Mouse (Mus musculus) layer of hippocampus, postnatal 14 days (tissue): Measurements from ENCODE around the gene Padi3. TPM values are rescaled to one million over a fixed set of nuclear protein-coding genes. Genes with fewer than 3 reads are reported as not detected.

ENCODE experiments used
- DNase-seq, 2 experiments: peaks; one replicate each; pipeline ENCODE4 v3.0.0; 2021 to 2022; ENCODE audit warnings: low spot score in 2 of 2, mixed read lengths in 1 of 2
- long read RNA-seq, 2 experiments: library from polyadenylated mRNA; stranded (forward); transcript quantifications; one replicate each; pipeline ENCODE4 v2.0.0; 2021
- total RNA-seq, 2 experiments: library from RNA; stranded (reverse); gene quantifications; 2 replicates each; pipeline ENCODE4 v1.2.3; 2021

The Padi3 gene
- not detected for total RNA-seq
- long read RNA-seq, experiment 1 = 0 reads
- long read RNA-seq, experiment 2 = 0 reads

DNA sequence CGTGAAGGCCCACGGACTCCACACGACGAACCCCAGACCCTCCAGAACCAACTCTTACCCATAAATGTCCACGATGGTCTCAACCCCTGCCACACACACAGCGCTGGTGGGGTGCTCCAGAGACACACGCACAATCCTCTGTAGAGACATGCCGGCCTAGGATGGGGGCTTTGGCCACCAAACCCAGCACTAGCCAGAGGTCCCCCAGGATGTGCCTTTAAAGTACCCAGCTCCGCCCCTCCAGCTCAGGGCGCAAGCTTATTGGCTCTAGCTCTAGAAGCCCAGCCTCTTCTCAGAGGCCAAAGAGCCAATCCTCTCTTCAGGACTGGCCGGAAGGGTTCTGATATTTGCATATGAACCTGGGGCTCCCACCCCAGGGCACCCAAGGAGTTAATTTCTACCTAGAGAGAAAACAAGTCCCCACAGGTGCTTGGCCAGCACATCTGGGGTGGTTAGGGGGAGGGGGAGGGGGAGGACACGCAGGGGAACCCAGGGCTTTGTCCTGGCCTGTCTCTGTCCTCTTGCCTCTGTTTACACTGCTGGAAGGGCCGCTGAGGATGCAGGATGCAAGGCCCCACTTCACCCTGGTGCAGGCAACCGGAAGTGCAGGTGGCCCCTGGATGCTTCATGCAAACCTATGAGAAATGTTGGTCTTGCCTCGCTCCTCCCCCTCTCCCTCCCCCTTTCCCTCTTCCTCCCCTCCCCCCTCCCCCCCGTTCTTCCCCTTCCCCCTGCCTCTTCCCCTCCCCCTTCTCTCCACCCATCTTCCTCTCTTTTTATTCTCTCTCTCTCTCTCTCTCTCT is at the start of gene Padi3:
Gene Padi3, minus strand, starts transcription at position 191 of the 803 bp plus-strand sequence.
- no peak for DNase-seq

DNA sequence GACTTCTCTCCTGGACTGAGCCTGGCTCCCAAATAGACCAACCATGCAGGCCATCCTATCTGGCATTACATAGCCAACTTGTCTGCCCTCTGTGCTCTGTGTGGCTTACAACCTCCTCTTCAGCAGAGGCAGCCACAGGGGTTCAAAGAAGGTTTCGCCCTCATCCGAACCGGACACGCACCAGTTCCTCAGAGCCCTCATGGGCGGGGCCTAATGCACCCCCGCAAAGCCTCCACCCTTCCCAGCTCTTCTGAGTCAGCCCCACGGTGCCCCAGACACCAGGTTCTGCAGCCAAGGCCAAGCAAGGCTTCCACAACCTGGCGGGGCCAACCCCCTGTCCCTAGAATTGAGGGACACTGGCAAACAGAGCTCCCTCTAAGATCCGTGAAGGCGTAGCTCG is 48.8 kb upstream of the Padi3 start:
- no peak for DNase-seq

DNA sequence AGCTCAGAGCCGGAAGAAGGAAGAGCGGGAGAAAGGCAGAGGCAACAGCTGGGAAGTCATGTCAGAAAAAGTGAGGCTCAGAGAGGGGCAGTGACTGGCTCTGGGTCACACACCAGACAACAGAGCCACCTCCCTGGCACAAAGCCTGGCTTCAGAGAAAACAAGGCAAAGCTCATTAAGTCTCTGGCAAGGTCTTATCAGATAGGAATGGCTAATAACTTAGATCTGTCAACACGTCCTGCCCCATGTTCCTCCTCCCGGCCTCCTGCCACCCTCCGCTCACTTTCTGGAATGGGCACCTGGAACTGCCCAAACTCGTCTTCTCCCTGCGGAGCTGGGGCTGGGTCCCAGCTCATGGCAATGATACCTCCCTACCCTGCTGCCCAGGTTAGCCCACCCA is 47.4 kb upstream of the Padi3 start:
- no peak for DNase-seq

DNA sequence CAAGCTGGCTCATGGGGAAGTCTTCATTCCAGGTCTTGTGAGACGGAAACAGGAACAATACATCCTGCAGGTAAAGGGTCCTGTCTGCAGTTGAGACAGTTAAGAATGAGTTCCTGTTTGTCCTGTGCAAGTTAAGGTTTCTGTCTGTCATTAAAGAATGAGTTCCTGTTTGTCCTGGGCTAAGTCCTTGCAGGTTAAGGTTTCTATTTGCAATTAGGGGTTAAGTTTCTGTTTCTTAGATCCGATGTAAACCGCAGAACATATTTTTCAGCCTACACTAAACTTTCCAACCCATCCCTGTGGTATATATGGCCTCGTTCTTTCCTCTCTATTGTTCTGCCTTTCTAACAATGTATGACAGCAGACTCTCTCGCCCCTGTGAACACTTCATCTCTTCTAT is 46.6 kb upstream of the Padi3 start:
- no peak for DNase-seq

DNA sequence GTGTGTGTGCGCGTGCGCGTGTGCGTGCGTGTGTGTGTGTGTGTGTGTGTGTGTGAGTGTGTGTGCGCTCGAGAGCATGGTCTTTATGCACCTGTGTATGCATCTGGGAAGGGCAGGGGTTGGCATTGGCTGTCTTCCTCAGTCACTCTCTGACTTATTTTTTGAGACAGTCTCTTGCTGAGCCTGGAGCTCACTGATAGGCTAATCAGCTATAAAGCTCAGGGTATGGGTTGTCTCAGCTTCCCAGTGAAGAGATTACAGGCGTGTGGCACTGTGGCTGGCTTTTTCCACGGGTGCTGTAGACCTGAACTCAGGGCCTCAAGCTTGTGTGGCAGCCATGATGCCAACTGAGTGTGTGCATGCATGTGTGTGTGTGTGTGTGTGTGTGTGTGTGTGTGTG is 44.7 kb upstream of the Padi3 start:
- no peak for DNase-seq

DNA sequence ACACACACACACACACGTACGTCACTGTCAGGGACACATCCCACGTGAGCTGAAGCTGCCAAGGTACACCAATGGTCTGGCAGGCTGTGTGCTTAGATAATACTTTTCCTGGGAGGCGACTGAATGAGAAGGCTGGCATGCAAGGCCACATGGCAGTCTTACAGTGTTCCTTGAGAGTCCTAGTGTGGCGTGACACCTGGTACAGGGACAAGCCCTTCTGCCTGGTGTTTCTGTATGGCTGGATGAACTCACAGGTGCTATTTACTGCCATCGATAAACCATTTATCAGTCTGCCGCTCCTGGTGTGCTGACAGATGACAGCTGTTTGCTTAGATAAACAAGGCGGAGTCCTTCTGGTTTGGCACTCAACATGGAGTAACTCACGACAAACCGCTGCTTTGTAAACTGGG is 44.0 kb upstream of the Padi3 start:
- peak; percentile 9 to 12 for DNase-seq

DNA sequence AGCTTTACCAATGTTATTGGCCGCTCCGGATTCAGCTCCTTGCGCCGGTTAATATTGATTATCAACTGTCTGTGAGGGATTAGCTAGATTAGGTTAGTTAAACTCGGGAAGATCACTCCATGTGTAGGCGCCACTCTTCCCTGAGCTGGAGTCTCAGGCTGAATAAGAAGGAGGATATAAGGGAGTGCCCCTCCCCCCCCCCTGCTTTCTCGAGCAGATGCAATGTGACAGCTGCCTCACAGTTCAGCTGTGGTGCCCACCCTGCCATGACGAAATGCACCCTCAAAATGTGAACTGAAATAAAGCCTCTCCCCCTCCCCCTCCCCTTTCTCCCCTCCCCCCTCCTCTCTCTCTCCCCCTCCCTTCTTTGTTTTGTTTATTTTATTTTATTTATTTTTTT is 43.2 kb upstream of the Padi3 start:
- no peak for DNase-seq

DNA sequence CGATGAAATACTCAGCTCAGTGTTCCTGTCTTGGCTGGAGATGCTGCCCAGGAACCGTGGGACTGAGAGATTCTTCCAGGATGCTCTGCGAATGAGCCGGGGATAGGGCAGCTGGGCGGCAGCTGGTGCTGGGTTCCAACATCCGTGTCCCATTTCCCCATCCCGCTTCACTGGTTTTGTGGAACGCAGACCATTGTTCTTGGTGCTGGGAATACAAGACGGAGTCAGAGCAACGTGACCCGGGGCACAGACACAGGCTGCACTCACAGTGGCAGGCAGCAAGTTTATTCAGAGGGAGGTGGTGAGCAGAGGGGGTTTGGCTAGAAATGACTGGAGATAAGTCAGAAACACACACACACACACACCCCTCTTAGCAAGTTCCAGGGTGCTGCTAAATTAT is 38.9 kb upstream of the Padi3 start:
- no peak for DNase-seq

DNA sequence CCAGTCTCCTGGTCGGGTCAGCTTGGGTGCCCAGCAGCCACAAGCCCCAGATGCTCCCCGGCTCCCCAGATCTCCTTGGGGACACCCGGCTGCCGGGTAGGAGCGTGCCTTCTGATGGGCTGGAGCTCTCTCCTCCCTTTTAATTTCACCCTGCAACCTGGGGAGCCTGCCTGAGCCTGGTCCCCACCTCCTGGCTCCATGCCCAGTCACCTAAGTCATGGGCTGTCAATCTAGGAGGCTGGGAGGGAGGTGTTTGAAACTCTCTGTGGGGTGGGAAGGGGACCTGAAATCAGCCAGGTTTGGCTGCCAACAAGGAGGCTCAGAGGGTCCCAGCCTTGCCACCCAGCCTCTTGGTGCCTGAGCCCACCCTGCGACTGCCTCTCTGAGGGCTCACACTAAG is 35.2 kb upstream of the Padi3 start, which contains the start of gene Padi1:
Gene Padi1, minus strand, starts transcription at position 113 of the 400 bp plus-strand sequence.
- no peak for DNase-seq

DNA sequence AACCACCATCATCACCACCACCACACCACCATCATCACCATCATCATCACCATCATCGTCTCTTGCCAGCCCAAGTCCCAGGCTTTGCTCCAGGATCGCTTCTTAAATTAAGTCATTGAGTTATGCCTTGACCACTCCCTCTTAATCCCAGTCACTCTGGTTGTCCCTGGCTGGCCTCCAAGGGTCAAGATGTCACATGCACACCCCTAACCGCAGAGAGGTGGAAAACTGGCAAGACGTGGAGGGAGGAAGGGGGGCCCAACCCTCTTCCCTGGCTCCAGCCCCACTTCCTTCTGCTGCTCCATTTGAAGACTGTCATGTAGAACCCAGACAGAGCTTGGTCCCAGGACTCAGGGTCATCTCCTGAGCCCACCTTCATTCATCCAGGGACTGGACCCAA is 34.5 kb upstream of the Padi3 start:
- DNase-seq = no peak

DNA sequence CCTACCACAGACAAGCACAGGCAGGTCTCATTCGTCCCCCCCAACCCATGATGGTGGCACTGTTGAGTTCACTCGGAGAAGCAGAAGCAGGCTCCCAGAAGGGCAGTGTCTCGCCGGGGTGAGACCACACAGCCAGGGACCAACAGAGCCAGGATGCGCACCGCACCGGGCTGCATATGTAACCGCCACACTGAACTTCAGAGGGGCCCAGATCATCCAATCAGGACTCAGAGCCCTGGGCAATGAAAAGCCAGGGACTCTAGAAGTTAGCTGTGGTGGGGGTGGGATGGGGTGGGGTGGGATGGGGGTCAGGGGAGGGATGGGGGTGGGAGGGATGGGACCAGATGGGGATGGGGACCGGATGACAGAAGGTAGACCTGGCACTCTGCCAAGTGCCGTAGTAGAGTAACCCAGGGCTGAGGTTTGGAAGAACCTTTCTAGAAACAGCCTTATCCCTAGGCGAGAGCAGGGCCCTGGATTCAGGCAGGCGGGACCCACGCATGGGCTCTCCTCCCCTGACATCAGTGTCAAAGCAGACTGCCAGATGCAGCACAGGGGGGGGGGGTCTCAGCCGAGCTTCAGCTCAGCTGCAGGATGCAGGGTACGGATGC is 33.3 kb upstream of the Padi3 start:
- DNase-seq = no peak

DNA sequence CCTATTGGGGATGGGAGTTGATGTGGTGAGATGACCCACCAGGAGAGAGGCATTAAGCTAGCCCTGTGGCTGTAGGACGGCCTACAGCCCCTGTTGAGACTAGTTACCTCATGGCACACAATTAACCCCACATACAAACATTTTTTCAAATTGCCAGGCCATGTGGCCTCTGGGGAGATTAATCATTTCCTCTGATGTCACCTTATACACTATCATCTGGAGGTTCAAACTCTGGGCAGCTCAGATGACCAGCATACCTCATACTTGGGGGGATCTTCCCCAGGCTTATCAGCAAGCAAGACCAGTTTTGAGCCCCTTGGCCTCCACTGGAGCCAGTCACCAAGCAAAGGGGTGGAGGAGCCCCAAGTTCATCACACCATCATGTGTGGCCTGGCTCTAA is 32.5 kb upstream of the Padi3 start:
- no peak for DNase-seq

DNA sequence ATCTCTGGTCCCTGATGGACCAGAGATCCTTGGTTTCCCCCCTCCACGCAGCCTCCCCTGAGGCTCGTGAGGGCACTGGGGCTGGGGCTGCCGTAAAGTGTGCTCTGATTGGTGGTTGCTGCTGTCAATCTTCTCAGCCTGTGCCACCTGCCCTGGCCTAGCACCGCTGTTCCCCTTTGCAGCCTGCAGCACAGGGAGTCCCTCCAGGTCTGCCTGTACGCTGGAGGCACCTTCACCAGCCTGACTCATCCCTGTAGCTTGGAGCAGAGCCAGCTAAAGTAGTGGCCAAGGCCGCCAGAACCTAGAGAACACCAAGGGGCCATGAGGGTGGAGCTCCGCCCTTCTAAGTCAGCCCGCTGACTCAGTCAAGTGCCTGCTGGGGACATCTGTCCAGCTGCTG is 27.4 kb upstream of the Padi3 start:
- DNase-seq = no peak

DNA sequence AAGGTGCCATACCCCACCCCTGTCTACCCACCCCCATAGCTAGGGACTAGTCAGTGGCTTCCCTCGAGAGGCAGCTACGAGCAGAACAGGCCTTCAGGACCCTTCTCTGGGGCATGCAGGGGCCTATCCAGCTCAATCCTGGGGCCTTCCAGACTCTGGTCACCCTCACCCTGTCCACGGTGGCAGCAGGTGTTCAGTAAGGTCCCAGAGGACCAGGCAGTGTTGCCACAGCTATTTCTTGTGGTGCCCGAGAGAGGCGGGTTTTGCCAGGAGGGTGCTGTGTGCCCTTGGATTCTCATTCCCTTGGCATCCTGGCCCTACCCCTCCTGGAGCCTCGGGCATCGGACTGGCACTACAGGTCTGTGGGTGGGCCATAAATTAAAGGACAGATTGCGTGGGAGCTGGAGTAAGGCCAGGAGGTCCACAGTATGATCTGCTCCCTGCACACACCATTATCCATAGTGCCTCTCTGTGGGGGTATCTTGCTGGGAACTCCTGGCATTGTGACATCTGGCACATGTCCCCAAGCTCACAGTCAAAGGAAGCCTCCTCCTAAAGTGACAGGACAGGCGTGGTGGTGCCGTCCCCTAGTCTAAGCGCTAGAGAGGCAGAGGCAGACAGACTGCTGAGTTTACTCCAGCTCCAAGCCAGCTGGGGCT is 25.9 kb upstream of the Padi3 start:
- DNase-seq = no peak

DNA sequence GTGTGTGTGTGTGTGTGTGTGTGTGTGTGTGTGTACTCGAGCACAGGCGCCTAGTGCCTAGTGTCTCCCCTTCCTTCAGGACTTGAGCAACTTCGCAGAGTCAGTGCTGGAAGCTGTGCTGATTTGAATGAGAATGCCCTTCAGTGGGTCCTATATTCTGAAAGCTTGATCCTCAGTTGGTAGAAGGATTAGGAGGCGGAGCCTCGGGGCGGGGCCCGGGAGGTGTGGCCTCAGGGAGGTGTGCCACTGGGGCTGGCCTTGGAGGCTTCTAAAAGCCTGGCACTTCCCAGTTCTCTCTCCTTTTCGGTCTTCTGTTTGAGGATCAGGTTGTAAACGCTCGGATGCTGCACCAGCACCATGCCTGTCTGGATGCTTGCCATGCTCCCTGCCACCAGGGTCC is 25.2 kb upstream of the Padi3 start:
- DNase-seq = no peak

DNA sequence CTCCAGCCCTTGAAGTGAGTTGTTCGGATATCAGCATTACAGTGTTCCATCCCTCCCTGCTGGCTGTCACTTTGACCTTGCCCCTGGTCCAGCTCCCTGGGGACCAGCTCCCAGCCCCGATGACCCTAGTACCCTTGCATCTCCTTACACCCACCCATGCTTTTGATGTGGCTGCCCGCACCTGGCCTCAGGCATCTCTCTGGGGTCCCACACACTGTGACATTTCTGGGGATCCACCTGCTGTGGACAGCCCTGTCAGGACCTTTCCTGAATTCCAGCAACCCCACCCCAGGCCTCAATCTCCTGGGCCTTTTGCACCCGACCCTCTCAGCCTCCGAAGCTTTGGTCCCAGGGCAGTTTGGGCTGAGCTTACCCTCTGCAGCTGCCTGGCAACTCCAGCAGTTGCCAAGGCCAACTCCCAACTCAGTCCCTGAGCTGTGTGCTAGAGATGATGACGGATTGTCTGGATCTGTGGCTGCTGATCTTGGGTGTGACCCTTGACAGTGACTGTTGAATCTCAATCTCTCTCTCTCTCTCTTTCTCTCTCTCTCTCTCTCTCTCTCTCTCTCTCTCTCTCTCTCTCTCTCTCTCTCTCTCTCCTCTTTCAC is 24.0 kb upstream of the Padi3 start:
- DNase-seq = no peak

DNA sequence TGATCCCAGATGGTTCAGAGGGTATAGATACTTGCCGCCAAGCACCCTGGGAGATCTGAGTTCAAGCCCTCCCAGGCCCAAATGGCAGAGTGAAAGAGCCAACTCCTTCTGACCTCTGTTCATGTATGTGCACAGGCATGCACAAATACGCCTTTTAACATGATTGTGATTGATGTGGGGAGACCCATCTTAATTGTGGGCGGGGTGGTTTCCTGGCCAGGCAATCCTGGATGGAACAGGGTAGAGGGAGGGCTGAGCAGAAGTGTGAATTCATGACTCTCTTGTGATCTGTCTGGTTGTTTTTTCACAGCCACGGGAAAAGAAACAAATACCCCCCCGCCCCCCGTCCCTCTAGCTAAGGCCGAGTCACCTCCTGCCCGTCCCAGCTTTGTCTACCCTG is 22.4 kb upstream of the Padi3 start:
- DNase-seq = no peak

DNA sequence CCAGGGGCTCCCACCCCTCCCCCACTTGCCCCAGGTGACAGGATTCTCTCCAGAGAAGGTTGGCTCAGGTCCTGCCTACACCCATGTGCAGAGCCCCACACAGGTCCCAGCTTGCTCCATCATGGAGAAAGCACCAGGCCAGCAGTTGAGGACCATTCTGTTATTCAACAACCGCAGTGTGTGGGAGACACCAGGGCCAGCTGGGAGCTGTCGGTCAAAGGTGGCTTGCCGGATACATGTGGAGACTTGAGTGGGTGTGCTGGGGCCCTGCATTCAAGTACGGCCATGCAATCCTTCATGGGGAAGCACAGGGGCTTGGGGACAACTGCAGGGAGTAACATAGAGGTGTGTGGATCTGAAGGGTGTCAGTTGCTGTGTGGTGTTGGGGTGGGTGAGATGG is 21.4 kb upstream of the Padi3 start:
- no peak for DNase-seq

DNA sequence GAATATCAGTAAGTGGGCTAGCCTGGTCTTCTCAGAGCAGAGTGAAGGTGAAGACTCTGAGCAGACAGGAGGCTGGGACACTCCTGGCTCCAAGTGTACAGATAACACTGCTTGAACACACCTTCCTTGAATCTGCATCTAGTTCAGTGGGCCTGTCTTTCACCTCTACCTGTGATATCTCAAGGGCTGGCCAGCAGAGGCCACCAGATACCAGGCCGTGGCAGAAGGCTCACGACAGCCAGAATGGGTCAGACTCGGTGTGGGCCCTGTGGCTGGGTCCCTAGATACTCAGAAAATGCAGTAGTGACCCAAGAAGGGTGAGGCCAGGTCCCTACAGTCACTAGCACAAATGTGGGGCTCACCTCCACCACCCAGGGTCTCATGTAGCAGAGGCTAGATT is 16.8 kb upstream of the Padi3 start:
- DNase-seq = no peak

DNA sequence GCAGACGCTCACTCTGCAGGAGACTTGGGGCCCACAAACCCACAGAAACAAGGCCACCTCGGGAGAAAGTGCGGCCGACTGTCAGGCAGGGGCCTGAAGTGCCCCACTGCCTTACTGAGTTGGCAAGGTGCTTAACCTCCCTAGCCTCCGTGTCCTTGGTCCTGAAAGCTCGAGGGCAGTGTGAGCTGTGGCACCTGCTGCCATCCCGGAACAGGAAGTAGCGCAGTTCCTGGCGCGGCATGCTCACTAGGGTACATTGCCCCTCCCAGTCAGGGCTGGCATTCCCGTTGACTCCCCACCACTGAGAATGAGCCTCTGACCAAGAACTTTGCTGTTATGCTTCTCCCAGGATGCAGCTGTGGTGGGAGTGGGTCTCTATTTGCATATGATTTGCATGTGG is 15.5 kb upstream of the Padi3 start:
- DNase-seq = no peak

DNA sequence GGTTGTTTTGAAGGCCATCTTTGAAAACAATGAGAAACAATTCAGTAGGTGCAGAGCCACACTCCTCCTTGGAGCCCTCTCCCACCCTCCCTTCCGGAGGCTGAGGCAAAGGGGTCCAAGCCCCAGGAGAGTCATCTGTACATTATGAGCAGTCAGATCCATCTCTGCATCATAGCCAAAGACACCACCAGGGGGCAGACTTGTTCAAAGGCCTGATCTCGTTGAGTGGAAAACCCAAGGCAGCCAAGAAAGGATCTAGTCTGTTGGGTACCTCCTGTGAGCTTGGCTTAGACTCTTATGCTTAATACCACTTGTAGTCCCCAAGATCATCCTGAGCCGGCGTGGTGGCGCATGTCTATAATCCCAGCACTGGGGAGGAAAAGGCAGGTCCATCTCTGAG is 11.5 kb upstream of the Padi3 start:
- peak; percentile 58 to 65 for DNase-seq

DNA sequence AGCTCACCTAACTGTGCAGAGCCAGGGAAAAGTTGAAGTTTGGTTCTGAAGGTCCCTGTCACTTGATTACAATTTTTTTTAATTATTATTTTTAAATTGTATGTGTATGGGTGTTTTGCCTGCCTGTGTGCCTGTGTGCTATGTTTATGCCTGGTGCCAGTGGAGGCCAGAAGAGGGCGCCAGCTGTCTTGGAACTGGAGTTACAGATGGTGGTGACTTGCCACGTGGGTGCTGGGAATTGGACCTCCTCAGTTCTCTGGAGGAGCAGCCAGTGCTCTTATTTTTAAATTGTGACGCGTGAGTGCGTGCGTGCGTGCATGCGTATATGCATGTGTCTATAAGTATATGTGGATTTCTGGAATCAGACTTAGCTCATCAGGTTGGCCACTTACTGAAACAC is 7.0 kb upstream of the Padi3 start:
- DNase-seq = no peak
